Mouse (Mus musculus): ENCODE results near the gene Ccdc148. TPM values are rescaled to one million over a fixed set of nuclear protein-coding genes. Genes with fewer than 3 reads are reported as not detected.

Gene Ccdc148
- polyA plus RNA-seq, 1 experiment from 2014 or later, result 0.27 TPM

- 80% methylated on average over 8 of the region's 8 CpGs for WGBS (ENCODE audit: insufficient replicate concordance)
- Histone ChIP-seq H3K4me3 (ENCODE audit: low read depth, low read length) (no peak overlapping the region), H3K36me3 (ENCODE audit: control insufficient read depth, insufficient read depth, low read length) (peaks cover 3% of the 10 kb centered on the region; the same call in 1 of the 2 replicates), H3K4me2 (no peak overlapping the region), H3K27ac (ENCODE audit: low read depth, low read length) (no peak overlapping the region), H3K9ac (ENCODE audit: low read depth, low read length) (no peak overlapping the region), H3K4me1 (ENCODE audit: control insufficient read depth, insufficient read depth, low read length) (peaks cover 8% of the 10 kb centered on the region), H3K9me3 (replicated peaks; ENCODE audit: control insufficient read depth, low read length) (no peaks in the 10 kb centered on the region), H3K27me3 (ENCODE audit: control insufficient read depth, insufficient read depth, low read length) (no peaks in the 10 kb centered on the region)
- ATAC-seq (replicated peaks; ENCODE audit: insufficient number of reproducible peaks, low FRiP score, low TSS enrichment), result no peak
These were observed 25.6 kb upstream of the Ccdc148 start for GRCm38 (mm10) chr2:59186122-59186521.

DNA sequence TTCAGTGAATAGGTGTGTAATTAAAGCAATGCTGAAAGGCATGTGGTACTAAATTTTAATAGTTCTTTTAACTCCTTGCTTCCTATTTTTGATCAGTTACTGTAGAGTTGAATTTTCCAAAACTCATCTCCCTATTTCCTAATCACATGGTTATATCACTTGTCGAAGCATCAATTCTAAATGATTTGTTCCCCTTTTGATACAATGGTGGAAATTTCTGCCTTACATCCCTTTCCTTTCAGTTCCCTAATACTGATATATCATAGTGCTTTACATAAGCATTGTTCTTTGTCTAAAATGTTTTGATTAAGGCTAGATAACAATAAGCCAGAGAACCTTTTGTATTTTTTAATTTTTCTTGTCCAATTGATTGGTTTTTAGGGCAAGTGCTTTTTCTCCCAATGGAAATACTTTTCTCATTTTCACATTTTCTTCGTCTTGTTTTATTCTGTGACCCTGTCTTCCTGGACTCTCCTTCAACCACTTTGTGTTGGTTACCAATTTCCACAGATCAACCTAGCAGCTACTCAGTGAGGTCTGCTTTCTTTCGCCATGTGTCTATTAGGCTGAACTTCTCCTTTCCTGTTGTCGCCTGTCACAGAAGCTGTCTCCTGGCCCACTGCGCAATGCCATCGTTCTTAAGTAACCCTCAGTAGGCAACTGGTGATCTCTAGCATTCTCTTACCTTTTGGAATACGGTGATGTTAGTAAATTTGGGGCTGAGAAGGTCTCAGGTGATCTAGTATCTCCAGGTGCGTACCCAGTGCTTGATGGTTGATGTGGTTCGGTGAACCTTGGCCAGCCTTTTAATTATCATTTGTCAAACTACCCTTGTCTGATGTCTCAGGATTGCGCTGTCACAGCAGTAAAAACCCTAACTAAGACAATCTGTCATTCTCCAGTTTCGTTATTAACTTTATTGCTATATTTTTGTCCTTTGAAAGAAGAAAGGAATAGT lies 23.9 kb upstream of the Ccdc148 start:
- H3K4me1 ChIP-seq (ENCODE audit: control insufficient read depth, insufficient read depth, low read length), result peaks cover 4% of the 10 kb centered on the region
- ATAC-seq (replicated peaks; ENCODE audit: insufficient number of reproducible peaks, low FRiP score, low TSS enrichment), result no peak
- no peak overlapping the region for H3K4me2 ChIP-seq
- H3K9me3 ChIP-seq (replicated peaks; ENCODE audit: control insufficient read depth, low read length), result no peaks in the 10 kb centered on the region
- H3K4me3 ChIP-seq (ENCODE audit: low read depth, low read length), result no peak overlapping the region
- peaks cover 3% of the 10 kb centered on the region; the same call in 1 of the 2 replicates for H3K36me3 ChIP-seq (ENCODE audit: control insufficient read depth, insufficient read depth, low read length)
- no peaks in the 10 kb centered on the region for H3K27me3 ChIP-seq (ENCODE audit: control insufficient read depth, insufficient read depth, low read length)
- no peak overlapping the region for H3K9ac ChIP-seq (ENCODE audit: low read depth, low read length)
- no peak overlapping the region for H3K27ac ChIP-seq (ENCODE audit: low read depth, low read length)
- 92% methylated on average over 11 of the region's 11 CpGs for WGBS (ENCODE audit: insufficient replicate concordance)

DNA sequence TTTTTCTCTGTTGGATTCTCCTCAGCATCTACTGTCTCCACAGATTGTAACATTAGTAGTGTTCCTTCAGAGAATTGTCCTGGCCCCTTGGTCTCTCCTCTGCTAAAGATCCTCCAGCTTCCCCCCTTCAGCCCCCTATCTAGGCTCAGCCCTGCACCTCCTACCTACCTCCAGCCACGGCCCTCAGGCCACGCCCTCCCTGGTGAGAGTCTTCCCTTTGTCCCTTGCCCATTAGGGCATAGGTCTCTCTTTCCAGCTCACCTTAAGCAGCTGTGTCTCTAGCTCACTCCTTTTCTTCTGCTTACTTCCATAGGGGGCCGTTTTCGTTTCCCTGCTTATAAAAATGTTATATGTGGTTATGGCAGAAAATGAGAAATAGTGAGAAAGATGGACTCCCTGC lies 23.1 kb upstream of the Ccdc148 start:
- whole genome bisulfite sequencing (ENCODE audit: insufficient replicate concordance), result 81% methylated on average over 4 of the region's 4 CpGs
- Histone ChIP-seq H3K27me3 (ENCODE audit: control insufficient read depth, insufficient read depth, low read length) (no peaks in the 10 kb centered on the region), H3K4me1 (ENCODE audit: control insufficient read depth, insufficient read depth, low read length) (peaks cover 13% of the 10 kb centered on the region), H3K9ac (ENCODE audit: low read depth, low read length) (no peak overlapping the region), H3K9me3 (replicated peaks; ENCODE audit: control insufficient read depth, low read length) (no peaks in the 10 kb centered on the region), H3K27ac (ENCODE audit: low read depth, low read length) (no peak overlapping the region), H3K4me3 (ENCODE audit: low read depth, low read length) (no peak overlapping the region), H3K4me2 (no peak overlapping the region), H3K36me3 (ENCODE audit: control insufficient read depth, insufficient read depth, low read length) (peaks cover 3% of the 10 kb centered on the region; the same call in 1 of the 2 replicates)
- ATAC-seq (replicated peaks; ENCODE audit: insufficient number of reproducible peaks, low FRiP score, low TSS enrichment), result no peak

DNA sequence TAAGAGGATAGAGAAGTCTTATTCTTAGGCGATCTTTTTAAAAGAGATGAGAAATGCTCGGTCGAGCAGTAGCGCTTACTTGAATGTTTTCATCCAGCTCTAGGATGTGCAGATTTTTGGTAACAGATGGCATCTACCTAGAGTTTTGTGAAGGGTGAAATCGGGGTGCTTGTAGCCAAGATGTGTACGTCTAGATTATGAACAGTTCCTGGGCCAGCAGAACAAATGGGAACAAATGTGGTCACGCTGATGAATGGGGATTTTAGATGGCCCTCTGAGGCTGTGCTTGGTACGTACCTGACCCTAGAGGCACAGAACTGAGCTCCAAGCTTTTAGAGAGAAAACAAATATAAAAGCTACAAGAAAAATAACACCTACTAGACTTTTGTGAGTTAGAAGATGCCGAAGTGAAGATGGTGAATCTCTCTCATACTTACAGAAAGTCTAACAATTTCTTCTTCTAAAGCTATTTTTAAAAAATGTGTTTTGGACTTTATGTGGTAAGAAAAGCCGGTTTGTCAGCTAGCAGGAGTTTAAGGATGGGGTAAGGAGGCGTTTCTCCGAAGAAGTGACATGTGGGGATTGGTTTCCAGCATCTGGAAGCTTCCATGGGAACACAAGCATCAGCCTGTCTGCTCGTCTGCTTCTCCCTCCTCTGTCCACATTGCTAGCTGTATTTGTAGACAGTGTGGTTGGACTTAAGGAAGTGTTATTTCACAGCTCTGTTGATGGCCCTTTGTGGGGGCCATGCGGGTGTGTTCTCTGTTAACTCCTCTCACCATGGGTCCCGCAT lies 21.0 kb upstream of the Ccdc148 start:
- no peak for ATAC-seq (replicated peaks; ENCODE audit: insufficient number of reproducible peaks, low FRiP score, low TSS enrichment)
- no peak overlapping the region for H3K4me3 ChIP-seq (ENCODE audit: low read depth, low read length)
- no peaks in the 10 kb centered on the region for H3K27me3 ChIP-seq (ENCODE audit: control insufficient read depth, insufficient read depth, low read length)
- no peaks in the 10 kb centered on the region for H3K9me3 ChIP-seq (replicated peaks; ENCODE audit: control insufficient read depth, low read length)
- WGBS (ENCODE audit: insufficient replicate concordance), result 86% methylated on average over 15 of the region's 15 CpGs
- H3K4me2 ChIP-seq, result no peak overlapping the region
- H3K9ac ChIP-seq (ENCODE audit: low read depth, low read length), result no peak overlapping the region
- peaks cover 22% of the 10 kb centered on the region for H3K4me1 ChIP-seq (ENCODE audit: control insufficient read depth, insufficient read depth, low read length)
- H3K36me3 ChIP-seq (ENCODE audit: control insufficient read depth, insufficient read depth, low read length), result no peaks in the 10 kb centered on the region
- H3K27ac ChIP-seq (ENCODE audit: low read depth, low read length), result no peak overlapping the region

GRCm38 (mm10) chr2:59179487-59179886 lies 19.0 kb upstream of the Ccdc148 start:
- ATAC-seq (replicated peaks; ENCODE audit: insufficient number of reproducible peaks, low FRiP score, low TSS enrichment), result no peak
- Histone ChIP-seq H3K4me3 (ENCODE audit: low read depth, low read length) (no peak overlapping the region), H3K9ac (ENCODE audit: low read depth, low read length) (no peak overlapping the region), H3K4me2 (no peak overlapping the region), H3K4me1 (ENCODE audit: control insufficient read depth, insufficient read depth, low read length) (peaks cover 22% of the 10 kb centered on the region), H3K27ac (ENCODE audit: low read depth, low read length) (no peak overlapping the region), H3K27me3 (ENCODE audit: control insufficient read depth, insufficient read depth, low read length) (no peaks in the 10 kb centered on the region), H3K36me3 (ENCODE audit: control insufficient read depth, insufficient read depth, low read length) (no peaks in the 10 kb centered on the region), H3K9me3 (replicated peaks; ENCODE audit: control insufficient read depth, low read length) (no peaks in the 10 kb centered on the region)
- 40% methylated on average over 5 of the region's 5 CpGs for WGBS (ENCODE audit: insufficient replicate concordance)

DNA sequence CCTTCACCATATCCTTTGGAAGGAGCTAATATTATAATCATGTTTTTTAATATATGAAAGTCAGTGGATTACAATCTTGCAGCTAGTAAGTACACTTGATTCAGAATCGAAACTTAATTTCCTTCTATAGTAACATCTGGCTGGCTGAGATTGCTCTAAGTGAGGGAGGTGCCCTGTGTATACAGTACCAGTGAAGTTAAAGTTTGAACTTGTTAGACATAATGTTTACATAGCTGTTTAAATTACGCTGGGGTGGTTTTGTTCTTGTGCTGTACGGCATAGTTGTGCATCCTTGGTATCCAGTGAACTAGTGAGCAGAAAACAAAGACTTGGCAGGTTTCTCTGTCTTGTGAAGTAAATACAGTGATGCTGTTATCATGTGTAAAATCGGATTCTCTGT lies 18.5 kb upstream of the Ccdc148 start:
- Histone ChIP-seq H3K4me1 (ENCODE audit: control insufficient read depth, insufficient read depth, low read length) (peaks cover 22% of the 10 kb centered on the region), H3K27me3 (ENCODE audit: control insufficient read depth, insufficient read depth, low read length) (no peaks in the 10 kb centered on the region), H3K27ac (ENCODE audit: low read depth, low read length) (no peak overlapping the region), H3K36me3 (ENCODE audit: control insufficient read depth, insufficient read depth, low read length) (no peaks in the 10 kb centered on the region), H3K4me2 (no peak overlapping the region), H3K9me3 (replicated peaks; ENCODE audit: control insufficient read depth, low read length) (no peaks in the 10 kb centered on the region), H3K4me3 (ENCODE audit: low read depth, low read length) (no peak overlapping the region), H3K9ac (ENCODE audit: low read depth, low read length) (no peak overlapping the region)
- no peak for ATAC-seq (replicated peaks; ENCODE audit: insufficient number of reproducible peaks, low FRiP score, low TSS enrichment)
- WGBS (ENCODE audit: insufficient replicate concordance), result 73% methylated on average over 4 of the region's 4 CpGs

- H3K27me3 ChIP-seq (ENCODE audit: control insufficient read depth, insufficient read depth, low read length), result no peaks in the 10 kb centered on the region
- peaks cover 22% of the 10 kb centered on the region for H3K4me1 ChIP-seq (ENCODE audit: control insufficient read depth, insufficient read depth, low read length)
- no peak overlapping the region for H3K27ac ChIP-seq (ENCODE audit: low read depth, low read length)
- 86% methylated on average over 8 of the region's 8 CpGs for WGBS (ENCODE audit: insufficient replicate concordance)
- H3K9ac ChIP-seq (ENCODE audit: low read depth, low read length), result no peak overlapping the region
- no peaks in the 10 kb centered on the region for H3K9me3 ChIP-seq (replicated peaks; ENCODE audit: control insufficient read depth, low read length)
- no peak overlapping the region for H3K4me2 ChIP-seq
- no peak overlapping the region for H3K4me3 ChIP-seq (ENCODE audit: low read depth, low read length)
- H3K36me3 ChIP-seq (ENCODE audit: control insufficient read depth, insufficient read depth, low read length), result no peaks in the 10 kb centered on the region
- no peak for ATAC-seq (replicated peaks; ENCODE audit: insufficient number of reproducible peaks, low FRiP score, low TSS enrichment)
These were observed 17.7 kb upstream of the Ccdc148 start for GRCm38 (mm10) chr2:59178191-59178590.

DNA sequence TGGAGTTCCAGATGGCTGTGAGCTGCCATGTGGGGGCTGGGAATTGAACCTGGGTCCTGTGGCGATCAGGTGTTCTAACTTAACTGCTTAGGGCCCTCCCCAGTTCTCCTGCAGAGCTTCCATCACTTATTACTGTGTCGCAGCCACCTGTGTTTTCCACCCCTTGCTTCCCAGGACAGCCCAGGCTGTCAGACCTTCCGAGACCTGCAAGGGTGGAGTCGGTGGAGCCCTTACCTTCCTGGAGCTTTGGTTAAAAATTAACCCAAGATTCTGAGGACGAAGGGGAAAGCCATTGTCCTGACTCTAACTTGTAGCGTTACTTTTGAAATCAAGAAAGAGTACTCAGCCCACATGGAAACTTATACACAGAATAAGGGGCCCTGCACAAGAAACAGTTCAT lies 15.4 kb upstream of the Ccdc148 start:
- Histone ChIP-seq H3K9me3 (replicated peaks; ENCODE audit: control insufficient read depth, low read length) (no peaks in the 10 kb centered on the region), H3K27me3 (ENCODE audit: control insufficient read depth, insufficient read depth, low read length) (no peaks in the 10 kb centered on the region), H3K27ac (ENCODE audit: low read depth, low read length) (no peak overlapping the region), H3K4me3 (ENCODE audit: low read depth, low read length) (no peak overlapping the region), H3K9ac (ENCODE audit: low read depth, low read length) (no peak overlapping the region), H3K4me1 (ENCODE audit: control insufficient read depth, insufficient read depth, low read length) (peaks cover 29% of the 10 kb centered on the region), H3K36me3 (ENCODE audit: control insufficient read depth, insufficient read depth, low read length) (no peaks in the 10 kb centered on the region), H3K4me2 (no peak overlapping the region)
- WGBS (ENCODE audit: insufficient replicate concordance), result 95% methylated on average over 6 of the region's 6 CpGs
- ATAC-seq (replicated peaks; ENCODE audit: insufficient number of reproducible peaks, low FRiP score, low TSS enrichment), result no peak

All from heart, embryonic 11.5 days (tissue).